Mouse (Mus musculus): ENCODE measurements around the gene Mrtfa.
A peak's percentile ranks its signal among the peaks of the same experiment; 100 is the strongest.

The Mrtfa gene

GRCm38 (mm10) chr15:81027378-81028173 lies 163.0 kb downstream of the Mrtfa start:
- peak; percentile 81 for DNase-seq (ENCODE audit: low spot score)

GRCm38 (mm10) chr15:81026901-81027300 lies 163.7 kb downstream of the Mrtfa start:
- DNase-seq (ENCODE audit: low spot score) = no peak

- DNase-seq (ENCODE audit: low spot score) = no peak
These were observed 166.7 kb downstream of the Mrtfa start for GRCm38 (mm10) chr15:81023842-81024241.

GRCm38 (mm10) chr15:81022437-81022836 lies 168.1 kb downstream of the Mrtfa start:
- no peak for DNase-seq (ENCODE audit: low spot score)

- no peak for DNase-seq (ENCODE audit: low spot score)
These were observed 169.2 kb downstream of the Mrtfa start for GRCm38 (mm10) chr15:81021377-81021776.

- no peak for DNase-seq (ENCODE audit: low spot score)
These were observed 173.2 kb downstream of the Mrtfa start for GRCm38 (mm10) chr15:81017308-81017707.

GRCm38 (mm10) chr15:81016488-81016887 lies 174.1 kb downstream of the Mrtfa start:
- no peak for DNase-seq (ENCODE audit: low spot score)

- DNase-seq (ENCODE audit: low spot score) = no peak
These were observed 175.4 kb downstream of the Mrtfa start for GRCm38 (mm10) chr15:81015068-81015744.

- DNase-seq (ENCODE audit: low spot score) = no peak
These were observed 177.4 kb downstream of the Mrtfa start for GRCm38 (mm10) chr15:81013186-81013585.

GRCm38 (mm10) chr15:81012359-81012758 lies 178.2 kb downstream of the Mrtfa start:
- DNase-seq (ENCODE audit: low spot score) = no peak

GRCm38 (mm10) chr15:81011523-81011922 lies 179.0 kb downstream of the Mrtfa start:
- DNase-seq (ENCODE audit: low spot score) = no peak

- no peak for DNase-seq (ENCODE audit: low spot score)
These were observed 180.4 kb downstream of the Mrtfa start for GRCm38 (mm10) chr15:81010114-81010513.

GRCm38 (mm10) chr15:81008689-81009123 lies 181.9 kb downstream of the Mrtfa start:
- DNase-seq (ENCODE audit: low spot score) = no peak

GRCm38 (mm10) chr15:81007905-81008304 lies 182.7 kb downstream of the Mrtfa start:
- DNase-seq (ENCODE audit: low spot score) = no peak

GRCm38 (mm10) chr15:81007339-81007738 lies 183.2 kb downstream of the Mrtfa start:
- DNase-seq (ENCODE audit: low spot score) = no peak

- DNase-seq (ENCODE audit: low spot score) = no peak
These were observed 184.3 kb downstream of the Mrtfa start for GRCm38 (mm10) chr15:81006127-81006735.

- no peak for DNase-seq (ENCODE audit: low spot score)
These were observed 190.0 kb downstream of the Mrtfa start for GRCm38 (mm10) chr15:81000419-81001138.

GRCm38 (mm10) chr15:80997077-80997476 lies 193.5 kb downstream of the Mrtfa start:
- no peak for DNase-seq (ENCODE audit: low spot score)

- no peak for DNase-seq (ENCODE audit: low spot score)
These were observed 194.3 kb downstream of the Mrtfa start for GRCm38 (mm10) chr15:80996090-80996835.

GRCm38 (mm10) chr15:80994959-80995358 lies 195.6 kb downstream of the Mrtfa start:
- DNase-seq (ENCODE audit: low spot score) = no peak

GRCm38 (mm10) chr15:80989712-80990111 lies 200.8 kb downstream of the Mrtfa start:
- DNase-seq (ENCODE audit: low spot score) = no peak

GRCm38 (mm10) chr15:80988331-80988730 lies 202.2 kb downstream of the Mrtfa start:
- DNase-seq (ENCODE audit: low spot score) = no peak
